Mouse (Mus musculus): Measurements from ENCODE around the gene Cd101.

Gene Cd101

GRCm38 (mm10) chr3:100998904-100999340 lies 30.4 kb downstream of the Cd101 start:
- DNase-seq = peak; percentile 90

- DNase-seq = peak; percentile 41
These were observed 31.4 kb downstream of the Cd101 start for GRCm38 (mm10) chr3:100997785-100998570.

DNA sequence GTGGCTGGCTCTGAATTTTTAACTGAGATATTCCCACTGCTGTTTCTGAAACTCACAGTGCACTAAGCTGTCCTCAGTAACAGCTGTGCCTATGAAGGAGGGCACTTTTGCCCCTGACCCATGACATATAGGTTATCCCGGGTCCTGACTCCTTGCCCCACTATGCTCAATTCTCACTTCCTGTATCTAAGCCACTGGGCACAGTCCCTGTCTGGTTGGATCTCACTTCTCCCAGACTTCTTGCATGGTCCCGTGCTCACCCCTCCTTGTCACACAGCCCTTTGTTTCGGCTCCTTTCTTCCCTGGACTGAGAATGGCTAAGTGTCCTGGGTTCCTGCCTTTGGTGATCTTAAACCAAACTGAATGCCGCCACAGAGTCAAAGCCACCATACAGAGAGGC lies 35.1 kb downstream of the Cd101 start:
- peak; percentile 22 for DNase-seq

GRCm38 (mm10) chr3:100993718-100994117 lies 35.6 kb downstream of the Cd101 start:
- DNase-seq = peak; percentile 66

- DNase-seq = no peak
These were observed 36.2 kb downstream of the Cd101 start for GRCm38 (mm10) chr3:100993158-100993557.

DNA sequence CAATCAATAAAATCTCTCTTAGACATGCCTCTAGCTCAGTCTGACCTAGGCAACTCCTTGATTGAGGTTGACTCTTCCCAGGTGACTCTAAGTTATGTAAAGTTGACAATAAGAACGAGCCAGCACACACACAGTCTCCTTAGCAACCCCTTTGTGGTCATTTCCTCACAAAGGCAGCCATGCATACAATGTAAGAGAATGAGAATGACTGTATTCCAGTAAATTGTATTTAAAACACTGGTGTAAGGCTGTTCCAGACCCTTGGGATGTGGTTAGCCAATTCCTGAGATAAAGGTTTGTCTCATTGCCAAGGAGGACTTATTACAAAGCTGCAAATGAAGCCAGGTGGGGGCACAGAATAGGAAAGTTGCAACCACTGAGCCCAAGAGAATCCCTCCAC lies 39.1 kb downstream of the Cd101 start:
- no peak for DNase-seq

GRCm38 (mm10) chr3:100989417-100989816 lies 39.9 kb downstream of the Cd101 start:
- no peak for DNase-seq

GRCm38 (mm10) chr3:100979290-100979689 lies 50.1 kb downstream of the Cd101 start:
- DNase-seq = no peak

GRCm38 (mm10) chr3:100973906-100974305 lies 55.5 kb downstream of the Cd101 start:
- DNase-seq = no peak

GRCm38 (mm10) chr3:100969176-100969917 lies 60.0 kb downstream of the Cd101 start, which contains the start of gene Ttf2:
Gene Ttf2, minus strand, starts transcription at chr3:100969663.
- peak; percentile 93 for DNase-seq

GRCm38 (mm10) chr3:100963849-100964542 lies 65.4 kb downstream of the Cd101 start:
- DNase-seq = peak; percentile 43

- no peak for DNase-seq
These were observed 67.9 kb downstream of the Cd101 start for GRCm38 (mm10) chr3:100961501-100961900.

DNA sequence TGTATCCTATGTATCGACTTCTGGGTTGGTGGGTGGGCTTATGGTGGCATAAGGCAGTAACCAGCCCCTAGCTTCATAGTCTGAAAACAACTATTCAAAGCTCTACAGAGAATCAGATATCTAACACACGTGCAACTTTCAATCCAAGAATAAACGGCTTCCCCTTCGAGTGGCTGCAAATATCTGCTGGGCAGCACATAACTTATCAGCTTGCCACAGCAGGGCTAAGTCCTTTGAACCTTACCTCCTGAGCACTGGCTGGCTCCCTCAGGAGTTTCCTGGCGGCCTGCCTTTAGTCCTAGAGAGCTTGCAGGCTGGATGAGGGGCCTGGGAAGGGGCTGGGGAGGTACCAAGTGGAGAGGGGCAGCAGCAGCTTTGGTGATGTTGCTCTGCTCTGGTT lies 68.3 kb downstream of the Cd101 start:
- DNase-seq = no peak

- DNase-seq = no peak
These were observed 74.7 kb downstream of the Cd101 start for GRCm38 (mm10) chr3:100954616-100955015.

GRCm38 (mm10) chr3:100951531-100951930 lies 77.8 kb downstream of the Cd101 start:
- no peak for DNase-seq

- no peak for DNase-seq
These were observed 82.1 kb downstream of the Cd101 start for GRCm38 (mm10) chr3:100947286-100947685.
